Mouse (Mus musculus) ES-E14 (cell line): ENCODE data around the gene Ina. TPM values are rescaled to one million over a fixed set of nuclear protein-coding genes. Genes with fewer than 3 reads are reported as not detected.
A peak's percentile ranks its signal among the peaks of the same experiment; 100 is the strongest.
"Not testable (repeated sequence)": the region's sequence is repeated elsewhere in the genome, so short reads cannot be mapped to it uniquely, and the experiment has no call there.

Experiments
- DNase-seq: peaks from one replicate; pipeline ENCODE4 v3.0.0-alpha.2; 2013; ENCODE audit warnings: low read depth, low spot score
- H3K27ac ChIP-seq: 2 replicates; pipeline ENCODE4 v1.5.1; 2012; ENCODE audit warnings: low read depth, mild to moderate bottlenecking, low read length, moderate library complexity, mixed read lengths; ENCODE audit not compliant: poor library complexity, insufficient read depth, severe bottlenecking
- H3K36me3 ChIP-seq: 2 replicates; pipeline ENCODE4 v1.6.1; 2012; ENCODE audit warnings: mild to moderate bottlenecking, low read length, moderate library complexity, mixed read lengths; ENCODE audit not compliant: control insufficient read depth, poor library complexity, insufficient read depth, severe bottlenecking
- H3K4me1 ChIP-seq, 2 experiments: fragments of 150-350 bp in 1 of 2; sonication (generic) in 1 of 2; 2 replicates each; pipeline ENCODE4 v1.6.1; 2012; ENCODE audit warnings: low read length in 2 of 2, mild to moderate bottlenecking in 1 of 2, mixed read lengths in 1 of 2; ENCODE audit not compliant: control insufficient read depth in 2 of 2, insufficient read depth in 2 of 2, poor library complexity in 1 of 2
- H3K4me3 ChIP-seq, 2 experiments: fragments of 150-350 bp in 1 of 2; sonication (generic) in 1 of 2; 2 replicates each; pipeline ENCODE4 v1.5.1; 2012; ENCODE audit warnings: low read length in 2 of 2, low read depth in 1 of 2, mild to moderate bottlenecking in 1 of 2, mixed read lengths in 1 of 2; ENCODE audit not compliant: insufficient read depth in 1 of 2, poor library complexity in 1 of 2, severe bottlenecking in 1 of 2
- H3K9ac ChIP-seq: 2 replicates; pipeline ENCODE4 v1.6.1; 2012; ENCODE audit warnings: low read depth, mild to moderate bottlenecking, low read length, mixed read lengths; ENCODE audit not compliant: poor library complexity, insufficient read depth, severe bottlenecking
- H3K9me3 ChIP-seq: fragments of 150-350 bp; sonication (generic); 2 replicates; pipeline ENCODE4 v1.6.1; 2012; ENCODE audit warnings: low read depth, mild to moderate bottlenecking, low read length; ENCODE audit not compliant: control insufficient read depth, insufficient read depth
- CHD2 ChIP-seq: IDR thresholded peaks from 2 replicates; pipeline ENCODE4 v1.6.1; 2014; ENCODE audit warnings: mild to moderate bottlenecking, low read depth, low read length, inconsistent platforms
- HCFC1 ChIP-seq: IDR thresholded peaks from 2 replicates; pipeline ENCODE4 v1.6.1; 2012; ENCODE audit warnings: low read length, inconsistent platforms, borderline replicate concordance; ENCODE audit not compliant: insufficient read depth
- MAFK ChIP-seq: IDR thresholded peaks from 2 replicates; pipeline ENCODE4 v1.6.1; 2014; ENCODE audit warnings: mild to moderate bottlenecking, low read depth, low read length, inconsistent platforms; ENCODE audit not compliant: insufficient read depth
- ZC3H11A ChIP-seq: IDR thresholded peaks from 2 replicates; pipeline ENCODE4 v1.6.1; 2012; ENCODE audit warnings: low read depth, mild to moderate bottlenecking, inconsistent platforms, low read length, borderline replicate concordance
- ZNF384 ChIP-seq: IDR thresholded peaks from 2 replicates; pipeline ENCODE4 v1.6.1; 2012; ENCODE audit warnings: low read depth, low read length, inconsistent platforms
- in situ Hi-C, 2 experiments: fragments of 600-800 bp; cut with MboI; formaldehyde crosslinking; loops; one replicate each; pipeline ENCODE4 v1.15.1; 2025; ENCODE audit warnings: low sequenced_read_pairs in 2 of 2, inconsistent platforms in 1 of 2; ENCODE audit not compliant: unreplicated experiment in 2 of 2
- total RNA-seq: library from RNA; depleted of rRNA; stranded (reverse); fragments of 300-350 nt; gene quantifications from 2 replicates; pipeline ENCODE4 v1.2.3, GENCODE M21; 2012

The Ina gene
- total RNA-seq, 1 experiment: 9.8 TPM

DNA sequence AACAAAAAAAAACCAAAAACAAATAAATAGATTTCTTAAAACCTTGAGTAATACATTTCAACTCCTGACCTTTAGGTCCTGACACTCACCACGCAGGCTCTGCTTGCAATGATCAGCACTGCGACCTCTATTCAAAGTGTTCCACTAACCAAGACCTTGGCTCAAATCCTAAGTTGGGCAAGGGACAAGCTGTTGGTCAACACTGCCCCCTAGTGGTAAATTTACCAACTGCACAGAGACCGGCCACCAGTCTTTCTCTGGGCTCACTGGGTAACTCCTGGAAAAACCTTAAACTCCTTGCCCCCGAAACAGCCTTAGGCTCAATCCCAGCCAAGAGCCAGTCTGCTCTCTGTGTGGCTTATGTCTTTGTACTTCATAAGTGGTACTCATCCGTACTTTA is 23.4 kb upstream of the Ina start:
- DNase-seq: peak; percentile 85
- Histone ChIP-seq H3K4me1 (peaks cover 3 to 21% of the 10 kb centered on the region in 2 experiments; a peak in 3 of 4 replicates), H3K4me3 (no peak overlapping the region), H3K9ac (no peak overlapping the region), H3K36me3 (no peaks in the 10 kb centered on the region), H3K9me3 (no peaks in the 10 kb centered on the region), H3K27ac (no peak overlapping the region)
- TF ChIP-seq HCFC1 (no peak), CHD2 (no peak), ZC3H11A (peak; percentile 93), ZNF384 (no peak)
- in situ Hi-C loops: loop anchor here (10.0 kb wide), 1 partner anchor 106 kb away; no protein-coding TSS in a partner anchor

- in situ Hi-C loops: loop anchor here (10.0 kb wide), 1 partner anchor 108 kb away; no protein-coding TSS in a partner anchor
- not testable (repeated sequence) for H3K9ac ChIP-seq
These were observed 22.2 kb upstream of the Ina start for GRCm38 (mm10) chr19:46992329-46992728.

DNA sequence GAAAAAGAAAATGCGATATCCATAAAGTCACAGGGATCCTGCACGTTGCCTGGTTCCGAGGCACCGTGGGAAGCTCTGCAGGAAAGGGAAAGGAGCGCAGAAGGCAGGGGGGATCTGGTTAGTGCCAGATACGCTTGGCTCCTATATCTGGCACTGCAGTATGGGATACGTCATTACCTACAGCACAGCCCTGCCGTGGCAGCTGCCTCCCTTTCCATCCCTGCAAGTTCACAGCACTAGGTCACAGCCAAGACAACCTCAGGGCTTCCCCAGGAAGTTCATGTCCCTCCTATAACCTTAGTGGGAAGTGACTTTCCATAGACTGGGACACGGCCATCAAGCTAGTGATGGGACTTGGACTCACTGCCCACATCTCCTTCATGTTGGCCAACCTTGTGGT is 18.4 kb upstream of the Ina start:
- no peak for DNase-seq
- H3K36me3 ChIP-seq: no peaks in the 10 kb centered on the region
- no peak overlapping the region for H3K9ac ChIP-seq
- in situ Hi-C loops: loop anchor here (10.0 kb wide), 1 partner anchor 111 kb away; no protein-coding TSS in a partner anchor
- no peak for TF ChIP-seq ZNF384
- TF ChIP-seq CHD2: no peak
- no peak for TF ChIP-seq HCFC1
- no peak for TF ChIP-seq MAFK
- no peak for TF ChIP-seq ZC3H11A
- no peaks in the 10 kb centered on the region for H3K9me3 ChIP-seq
- no peak overlapping the region for H3K4me3 ChIP-seq
- H3K27ac ChIP-seq: no peak overlapping the region
- peaks cover 0 to 2% of the 10 kb centered on the region in 2 experiments; a peak in 1 of 4 replicates for H3K4me1 ChIP-seq

More at GRCm38 (mm10) chr19:46992329-46992728, 22.2 kb upstream of the Ina start:
- not testable (repeated sequence) for DNase-seq, H3K27ac ChIP-seq, H3K9me3 ChIP-seq, H3K36me3 ChIP-seq, H3K4me3 ChIP-seq
- peaks cover 3 to 17% of the 10 kb centered on the region in 2 experiments; a peak in 3 of 4 replicates for H3K4me1 ChIP-seq

GRCm38 (mm10) chr19:46998168-46998870 is 16.2 kb upstream of the Ina start:
- no peaks in the 10 kb centered on the region for H3K9me3 ChIP-seq
- no peaks in the 10 kb centered on the region; a peak in 1 of 4 replicates for H3K4me1 ChIP-seq
- H3K4me3 ChIP-seq: no peak overlapping the region
- H3K27ac ChIP-seq: no peak overlapping the region
- DNase-seq: no peak
- no peak overlapping the region for H3K9ac ChIP-seq
- in situ Hi-C loops: loop anchor here (10.0 kb wide), 1 partner anchor 114 kb away; no protein-coding TSS in a partner anchor
- H3K36me3 ChIP-seq: no peaks in the 10 kb centered on the region
- no peak for TF ChIP-seq CHD2
- no peak for TF ChIP-seq HCFC1
- TF ChIP-seq ZNF384: no peak
- no peak for TF ChIP-seq MAFK
- no peak for TF ChIP-seq ZC3H11A

DNA sequence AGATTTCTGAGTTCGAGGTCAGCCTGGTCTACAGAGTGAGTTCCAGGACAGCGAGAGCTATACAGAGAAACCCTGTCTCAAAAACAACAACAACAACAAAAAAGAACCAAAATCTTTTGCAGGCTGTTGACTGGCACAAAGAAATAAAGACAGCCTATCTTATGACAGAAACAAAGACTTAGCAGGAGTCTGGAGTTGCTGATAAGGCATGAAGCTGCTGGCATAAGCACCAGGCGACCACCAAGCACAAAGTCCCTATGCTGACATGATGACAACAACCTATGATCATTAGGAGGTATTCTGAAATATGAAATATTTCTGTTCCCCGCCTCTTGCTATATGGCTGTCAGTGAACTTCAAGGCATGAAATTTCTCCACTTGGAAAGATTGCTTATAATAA is 15.5 kb upstream of the Ina start:
- no peak for DNase-seq
- H3K9me3 ChIP-seq: no peaks in the 10 kb centered on the region
- no peak overlapping the region for H3K27ac ChIP-seq
- in situ Hi-C loops: loop anchor here (10.0 kb wide), 1 partner anchor 114 kb away; no protein-coding TSS in a partner anchor
- H3K4me3 ChIP-seq: no peak overlapping the region
- H3K9ac ChIP-seq: no peak overlapping the region
- TF ChIP-seq MAFK (no peak), ZC3H11A (no peak), ZNF384 (no peak), HCFC1 (no peak), CHD2 (no peak)
- no peaks in the 10 kb centered on the region for H3K36me3 ChIP-seq
- no peaks in the 10 kb centered on the region; a peak in 1 of 4 replicates for H3K4me1 ChIP-seq
